Mouse (Mus musculus): ENCODE results near the gene Vmn2r30.
A peak's percentile ranks its signal among the peaks of the same experiment; 100 is the strongest.
"Not testable (repeated sequence)": the region's sequence is repeated elsewhere in the genome, so short reads cannot be mapped to it uniquely, and the experiment has no call there.

Vmn2r30 gene

GRCm38 (mm10) chr7:7337509-7337908 is at the start of gene Vmn2r30:
TSS of gene Vmn2r30 (minus strand) at chr7:7337609.
- not testable (repeated sequence) for DNase-seq (ENCODE audit: low spot score in 2 of 2)

- DNase-seq (ENCODE audit: low spot score in 2 of 2), result not testable (repeated sequence)
Measured at GRCm38 (mm10) chr7:7374431-7374830, 37.0 kb upstream of the Vmn2r30 start, which contains the start of gene Gm45783. TSS of gene Gm45783 (minus strand) at chr7:7374573.

GRCm38 (mm10) chr7:7295595-7295994 is 41.8 kb downstream of the Vmn2r30 start:
- DNase-seq (ENCODE audit: low spot score in 2 of 2), result peak in 1 of 2 experiments; percentile 72

- DNase-seq (ENCODE audit: low spot score in 2 of 2), result no peak
Measured at GRCm38 (mm10) chr7:7281383-7281782, 56.0 kb downstream of the Vmn2r30 start.

- peak; percentile 88 to 92 for DNase-seq (ENCODE audit: low spot score in 2 of 2)
Measured at GRCm38 (mm10) chr7:7277966-7278567, 59.3 kb downstream of the Vmn2r30 start, which contains the start of gene Gm45844. TSS of gene Gm45844 (minus strand) at chr7:7278289.

GRCm38 (mm10) chr7:7277556-7277955 is 59.9 kb downstream of the Vmn2r30 start:
- not testable (repeated sequence) for DNase-seq (ENCODE audit: low spot score in 2 of 2)
